Mouse (Mus musculus): Measurements from ENCODE around the gene Acaca. TPM values are rescaled to one million over a fixed set of nuclear protein-coding genes. Genes with fewer than 3 reads are reported as not detected.

Acaca gene
- polyA plus RNA-seq (2014; fragmentation: Nextera tagmentation; extraction: Ambion mirVana), result 21.8 and 24.0 TPM in 2 replicates

DNA sequence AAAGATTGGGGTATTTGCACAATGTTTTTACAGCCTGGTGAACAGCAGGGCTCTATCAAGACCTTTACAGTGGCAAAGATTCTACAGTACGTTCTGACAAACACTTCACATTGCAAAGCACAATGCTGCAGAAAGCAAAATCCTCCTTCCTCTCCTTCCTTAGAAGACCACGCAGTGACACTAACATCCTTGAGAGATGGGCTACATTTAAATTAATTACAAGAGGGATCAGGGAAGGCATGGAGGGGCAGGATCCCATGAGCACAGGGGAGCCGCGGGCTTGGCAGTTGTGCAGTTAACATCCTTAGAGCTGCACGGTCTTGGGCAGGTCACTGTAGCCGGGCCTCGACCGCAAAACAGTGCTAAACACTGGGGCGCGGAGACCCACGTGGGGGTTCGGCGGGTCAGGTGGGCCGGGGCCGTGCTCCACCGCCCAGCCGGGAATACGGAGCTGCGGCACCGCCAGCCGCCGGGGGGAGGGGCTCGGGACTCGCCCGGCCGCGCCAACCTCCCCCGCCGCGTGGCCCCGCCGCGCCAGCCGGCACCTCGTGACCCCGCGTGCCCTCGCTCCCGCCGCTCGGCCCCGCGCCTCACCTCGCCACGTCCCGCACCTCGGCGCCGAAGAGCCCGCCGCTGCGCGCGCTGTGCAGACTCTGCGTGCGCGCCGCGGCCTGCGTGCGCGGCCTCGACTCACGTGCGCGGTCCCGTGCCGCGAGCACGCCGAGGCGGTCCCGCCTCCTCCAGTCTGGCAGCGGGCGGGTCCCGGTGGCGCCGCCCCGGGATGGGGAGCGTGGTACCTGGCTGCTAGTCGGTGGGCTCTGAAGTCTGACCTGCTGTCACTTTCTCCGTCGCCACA, at the start of gene Acaca, which contains the start of gene Tada2a:
Gene Acaca, plus strand, starts transcription at position 730 of the 856 bp plus-strand sequence.
Gene Tada2a, minus strand, starts transcription at position 658 of the 856 bp plus-strand sequence.
- ATAC-seq (ENCODE audit: insufficient number of reproducible peaks, low FRiP score, low TSS enrichment, low read depth), result peak; percentile 83
- 0% methylated on average over 59 of the region's 83 CpGs for WGBS

DNA sequence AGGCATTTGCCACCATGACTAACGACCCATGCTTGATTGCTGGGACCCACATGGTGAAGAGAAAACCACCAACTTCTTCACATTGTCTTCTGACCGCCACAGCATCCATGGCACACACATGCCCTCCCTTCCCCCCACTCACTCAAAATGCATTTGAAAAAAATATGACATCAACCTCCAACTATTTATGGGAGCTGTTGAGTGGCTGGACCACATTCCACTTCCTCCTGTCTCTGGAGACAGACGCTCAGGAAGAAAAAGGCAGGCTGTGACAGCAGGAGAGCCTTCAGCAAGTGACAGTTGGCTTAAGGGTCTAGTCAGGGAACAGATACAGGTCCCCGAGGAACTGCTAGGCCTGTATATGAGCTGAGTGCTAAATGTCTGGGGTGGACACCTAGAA, 49.6 kb upstream of the Acaca start:
- 93% methylated on average over 4 of the region's 4 CpGs for WGBS

More for the DNA sequence above, at the start of gene Acaca, which contains the start of gene Tada2a:
- peak; percentile 90 for DNase-seq (ENCODE audit: low spot score)
- H3K27ac ChIP-seq (replicated peaks; ENCODE audit: low read depth, low read length), result no peak within 1 kb of the TSS
- H3K9me3 ChIP-seq (ENCODE audit: control insufficient read depth, low read length), result no peaks in the 10 kb centered on the region
- H3K4me1 ChIP-seq (ENCODE audit: control insufficient read depth, insufficient read depth, low read length), result no peaks in the 10 kb centered on the region
- peak within 1 kb of the TSS; percentile 81 for H3K4me2 ChIP-seq (ENCODE audit: low read depth, severe bottlenecking)
- no peaks in the 10 kb centered on the region for H3K27me3 ChIP-seq (ENCODE audit: control insufficient read depth, insufficient read depth, low read length)
- H3K36me3 ChIP-seq (ENCODE audit: control insufficient read depth, insufficient read depth, low read length), result peaks cover 5% of the 10 kb centered on the region; the same call in 1 of the 2 replicates
- peak within 1 kb of the TSS; percentile 81 for H3K9ac ChIP-seq (ENCODE audit: low read length)
- H3K4me3 ChIP-seq (ENCODE audit: low read depth, low read length), result peak within 1 kb of the TSS; percentile 66

GRCm38 (mm10) chr11:84080327-84080726, 49.1 kb upstream of the Acaca start:
- no peak overlapping the region for H3K4me3 ChIP-seq (ENCODE audit: low read depth, low read length)
- no peaks in the 10 kb centered on the region for H3K27me3 ChIP-seq (ENCODE audit: control insufficient read depth, insufficient read depth, low read length)
- H3K4me2 ChIP-seq (ENCODE audit: low read depth, severe bottlenecking), result no peak overlapping the region
- DNase-seq (ENCODE audit: low spot score), result no peak
- H3K9ac ChIP-seq (ENCODE audit: low read length), result no peak overlapping the region
- no peaks in the 10 kb centered on the region for H3K9me3 ChIP-seq (ENCODE audit: control insufficient read depth, low read length)
- ATAC-seq (ENCODE audit: insufficient number of reproducible peaks, low FRiP score, low TSS enrichment, low read depth), result no peak
- no peaks in the 10 kb centered on the region for H3K4me1 ChIP-seq (ENCODE audit: control insufficient read depth, insufficient read depth, low read length)
- H3K27ac ChIP-seq (replicated peaks; ENCODE audit: low read depth, low read length), result no peak overlapping the region
- no peaks in the 10 kb centered on the region; the same call in 1 of the 2 replicates for H3K36me3 ChIP-seq (ENCODE audit: control insufficient read depth, insufficient read depth, low read length)
- 90% methylated on average over 3 of the region's 3 CpGs for WGBS

More for the DNA sequence above, 49.6 kb upstream of the Acaca start:
- H3K4me2 ChIP-seq (ENCODE audit: low read depth, severe bottlenecking), result no peak overlapping the region
- H3K4me1 ChIP-seq (ENCODE audit: control insufficient read depth, insufficient read depth, low read length), result no peaks in the 10 kb centered on the region
- ATAC-seq (ENCODE audit: insufficient number of reproducible peaks, low FRiP score, low TSS enrichment, low read depth), result no peak
- H3K27me3 ChIP-seq (ENCODE audit: control insufficient read depth, insufficient read depth, low read length), result no peaks in the 10 kb centered on the region
- DNase-seq (ENCODE audit: low spot score), result no peak
- no peak overlapping the region for H3K27ac ChIP-seq (replicated peaks; ENCODE audit: low read depth, low read length)
- H3K36me3 ChIP-seq (ENCODE audit: control insufficient read depth, insufficient read depth, low read length), result no peaks in the 10 kb centered on the region; the same call in 1 of the 2 replicates
- H3K9me3 ChIP-seq (ENCODE audit: control insufficient read depth, low read length), result no peaks in the 10 kb centered on the region
- no peak overlapping the region for H3K4me3 ChIP-seq (ENCODE audit: low read depth, low read length)
- no peak overlapping the region for H3K9ac ChIP-seq (ENCODE audit: low read length)

- Histone ChIP-seq H3K4me2 (ENCODE audit: low read depth, severe bottlenecking) (no peak overlapping the region), H3K27me3 (ENCODE audit: control insufficient read depth, insufficient read depth, low read length) (no peaks in the 10 kb centered on the region), H3K4me1 (ENCODE audit: control insufficient read depth, insufficient read depth, low read length) (no peaks in the 10 kb centered on the region), H3K36me3 (ENCODE audit: control insufficient read depth, insufficient read depth, low read length) (peaks cover 3% of the 10 kb centered on the region; the same call in 1 of the 2 replicates), H3K9me3 (ENCODE audit: control insufficient read depth, low read length) (no peaks in the 10 kb centered on the region), H3K4me3 (ENCODE audit: low read depth, low read length) (no peak overlapping the region), H3K27ac (replicated peaks; ENCODE audit: low read depth, low read length) (no peak overlapping the region), H3K9ac (ENCODE audit: low read length) (no peak overlapping the region)
- no peak for DNase-seq (ENCODE audit: low spot score)
- WGBS, result 92% methylated on average over 5 of the region's 5 CpGs
- ATAC-seq (ENCODE audit: insufficient number of reproducible peaks, low FRiP score, low TSS enrichment, low read depth), result no peak
Observed at GRCm38 (mm10) chr11:84081901-84082300, 47.6 kb upstream of the Acaca start.

DNA sequence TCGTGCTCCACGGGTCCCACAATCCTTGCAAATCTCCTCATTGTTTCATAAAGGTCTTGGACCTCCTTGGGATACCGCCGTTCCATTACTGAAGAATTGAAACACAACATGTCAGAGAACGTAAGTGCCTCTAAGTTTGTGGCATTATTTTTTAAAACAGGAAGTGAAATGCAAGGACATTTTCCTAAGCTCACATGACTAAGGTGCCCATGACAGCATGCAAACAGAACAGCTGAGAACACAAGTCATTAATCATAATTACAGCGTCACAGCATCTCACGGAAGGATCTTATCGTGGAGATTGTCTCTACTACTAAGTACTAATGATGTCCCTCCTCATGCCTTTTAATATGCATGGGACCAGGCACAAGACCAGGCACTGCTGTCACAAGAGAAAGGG, 38.9 kb upstream of the Acaca start:
- ATAC-seq (ENCODE audit: insufficient number of reproducible peaks, low FRiP score, low TSS enrichment, low read depth) (no peak), DNase-seq (ENCODE audit: low spot score) (no peak)
- Histone ChIP-seq H3K4me3 (ENCODE audit: low read depth, low read length) (no peak overlapping the region), H3K36me3 (ENCODE audit: control insufficient read depth, insufficient read depth, low read length) (peaks cover 5% of the 10 kb centered on the region; the same call in 1 of the 2 replicates), H3K27ac (replicated peaks; ENCODE audit: low read depth, low read length) (no peak overlapping the region), H3K4me2 (ENCODE audit: low read depth, severe bottlenecking) (no peak overlapping the region), H3K4me1 (ENCODE audit: control insufficient read depth, insufficient read depth, low read length) (no peaks in the 10 kb centered on the region), H3K27me3 (ENCODE audit: control insufficient read depth, insufficient read depth, low read length) (no peaks in the 10 kb centered on the region), H3K9me3 (ENCODE audit: control insufficient read depth, low read length) (no peaks in the 10 kb centered on the region), H3K9ac (ENCODE audit: low read length) (no peak overlapping the region)
- 94% methylated on average over 8 of the region's 8 CpGs for WGBS

GRCm38 (mm10) chr11:84095084-84095483, 34.4 kb upstream of the Acaca start:
- WGBS, result 87% methylated on average over 4 of the region's 4 CpGs
- ATAC-seq (ENCODE audit: insufficient number of reproducible peaks, low FRiP score, low TSS enrichment, low read depth) (no peak), DNase-seq (ENCODE audit: low spot score) (no peak)
- H3K4me3 ChIP-seq (ENCODE audit: low read depth, low read length), result no peak overlapping the region
- H3K4me1 ChIP-seq (ENCODE audit: control insufficient read depth, insufficient read depth, low read length), result no peaks in the 10 kb centered on the region
- H3K9me3 ChIP-seq (ENCODE audit: control insufficient read depth, low read length), result no peaks in the 10 kb centered on the region
- H3K4me2 ChIP-seq (ENCODE audit: low read depth, severe bottlenecking), result no peak overlapping the region
- no peak overlapping the region for H3K27ac ChIP-seq (replicated peaks; ENCODE audit: low read depth, low read length)
- no peak overlapping the region for H3K9ac ChIP-seq (ENCODE audit: low read length)
- H3K27me3 ChIP-seq (ENCODE audit: control insufficient read depth, insufficient read depth, low read length), result no peaks in the 10 kb centered on the region
- H3K36me3 ChIP-seq (ENCODE audit: control insufficient read depth, insufficient read depth, low read length), result no peaks in the 10 kb centered on the region

GRCm38 (mm10) chr11:84097251-84097998, 32.0 kb upstream of the Acaca start:
- H3K27ac ChIP-seq (replicated peaks; ENCODE audit: low read depth, low read length), result no peak overlapping the region
- no peak overlapping the region for H3K4me3 ChIP-seq (ENCODE audit: low read depth, low read length)
- H3K9ac ChIP-seq (ENCODE audit: low read length), result no peak overlapping the region
- no peaks in the 10 kb centered on the region for H3K4me1 ChIP-seq (ENCODE audit: control insufficient read depth, insufficient read depth, low read length)
- H3K9me3 ChIP-seq (ENCODE audit: control insufficient read depth, low read length), result no peaks in the 10 kb centered on the region
- 89% methylated on average over 5 of the region's 5 CpGs for WGBS
- DNase-seq (ENCODE audit: low spot score) (no peak), ATAC-seq (ENCODE audit: insufficient number of reproducible peaks, low FRiP score, low TSS enrichment, low read depth) (no peak)
- H3K27me3 ChIP-seq (ENCODE audit: control insufficient read depth, insufficient read depth, low read length), result no peaks in the 10 kb centered on the region
- no peak overlapping the region for H3K4me2 ChIP-seq (ENCODE audit: low read depth, severe bottlenecking)
- H3K36me3 ChIP-seq (ENCODE audit: control insufficient read depth, insufficient read depth, low read length), result peaks cover 5% of the 10 kb centered on the region

DNA sequence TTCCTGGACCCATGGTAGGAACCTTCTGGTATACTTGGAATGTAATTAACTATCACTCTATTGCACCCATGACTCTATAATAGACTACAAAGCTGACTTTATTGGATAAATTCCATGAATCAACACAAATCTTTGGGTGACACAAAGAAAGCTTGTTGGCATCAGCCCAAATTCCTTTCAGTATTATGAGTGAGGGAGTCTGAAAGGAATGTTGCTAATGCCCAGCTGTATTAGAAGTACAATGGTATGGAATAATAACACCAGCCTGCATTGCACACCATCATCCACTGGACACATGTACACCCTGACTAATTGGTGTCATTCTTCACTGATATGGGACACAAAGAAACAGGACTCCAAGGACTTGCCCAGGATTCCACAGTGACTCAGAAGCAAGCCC, 28.3 kb upstream of the Acaca start:
- H3K4me1 ChIP-seq (ENCODE audit: control insufficient read depth, insufficient read depth, low read length), result no peaks in the 10 kb centered on the region
- ATAC-seq (ENCODE audit: insufficient number of reproducible peaks, low FRiP score, low TSS enrichment, low read depth), result no peak
- no peak overlapping the region for H3K4me2 ChIP-seq (ENCODE audit: low read depth, severe bottlenecking)
- H3K4me3 ChIP-seq (ENCODE audit: low read depth, low read length), result no peak overlapping the region
- no peaks in the 10 kb centered on the region for H3K27me3 ChIP-seq (ENCODE audit: control insufficient read depth, insufficient read depth, low read length)
- DNase-seq (ENCODE audit: low spot score), result no peak
- H3K9me3 ChIP-seq (ENCODE audit: control insufficient read depth, low read length), result no peaks in the 10 kb centered on the region
- H3K36me3 ChIP-seq (ENCODE audit: control insufficient read depth, insufficient read depth, low read length), result peaks cover 7% of the 10 kb centered on the region
- H3K9ac ChIP-seq (ENCODE audit: low read length), result no peak overlapping the region
- H3K27ac ChIP-seq (replicated peaks; ENCODE audit: low read depth, low read length), result no peak overlapping the region

All from limb, embryonic 11.5 days (tissue).